Mouse (Mus musculus): Measurements from ENCODE around the gene Tent5c. TPM values are rescaled to one million over a fixed set of nuclear protein-coding genes. Genes with fewer than 3 reads are reported as not detected.
A peak's percentile ranks its signal among the peaks of the same experiment; 100 is the strongest.

Tent5c gene
- polyA plus RNA-seq, 1 experiment from 2014 or later, result 22.6 TPM

- Histone ChIP-seq H3K4me1 (peaks cover 2% of the 10 kb centered on the region; the same call in 1 of the 2 replicates), H3K36me3 (no peaks in the 10 kb centered on the region), H3K4me2 (peak overlapping the region; percentile 19; the same call in 1 of the 2 replicates), H3K9ac (no peak overlapping the region), H3K27me3 (replicated peaks) (peaks cover 8% of the 10 kb centered on the region; the same call in 1 of the 2 replicates), H3K4me3 (replicated peaks) (no peak overlapping the region), H3K27ac (peak overlapping the region; percentile 57; the same call in 1 of the 2 replicates), H3K9me3 (no peaks in the 10 kb centered on the region)
- peak; percentile 88 for ATAC-seq (ENCODE audit: insufficient read depth, low FRiP score, low read depth)
- 59% methylated on average over 5 of the region's 5 CpGs for WGBS
Measured at GRCm38 (mm10) chr3:100482971-100483610, 6.0 kb downstream of the Tent5c start.

GRCm38 (mm10) chr3:100482324-100482911, 6.7 kb downstream of the Tent5c start:
- ATAC-seq (ENCODE audit: insufficient read depth, low FRiP score, low read depth), result peak; percentile 79
- peak overlapping the region; percentile 19; the same call in 1 of the 2 replicates for H3K4me2 ChIP-seq
- H3K9me3 ChIP-seq, result no peaks in the 10 kb centered on the region
- no peaks in the 10 kb centered on the region for H3K4me1 ChIP-seq
- WGBS, result 46% methylated on average over 7 of the region's 7 CpGs
- H3K9ac ChIP-seq, result no peak overlapping the region
- H3K36me3 ChIP-seq, result no peaks in the 10 kb centered on the region
- peaks cover 8% of the 10 kb centered on the region; the same call in 1 of the 2 replicates for H3K27me3 ChIP-seq (replicated peaks)
- peak overlapping the region; percentile 57; the same call in 1 of the 2 replicates for H3K27ac ChIP-seq
- no peak overlapping the region for H3K4me3 ChIP-seq (replicated peaks)

GRCm38 (mm10) chr3:100480251-100481005, 8.7 kb downstream of the Tent5c start:
- no peak overlapping the region for H3K4me3 ChIP-seq (replicated peaks)
- H3K27me3 ChIP-seq (replicated peaks), result no peaks in the 10 kb centered on the region
- H3K9ac ChIP-seq, result no peak overlapping the region
- H3K27ac ChIP-seq, result no peak overlapping the region
- H3K4me2 ChIP-seq, result no peak overlapping the region
- 73% methylated on average over 7 of the region's 7 CpGs for WGBS
- no peak for ATAC-seq (ENCODE audit: insufficient read depth, low FRiP score, low read depth)
- no peaks in the 10 kb centered on the region for H3K4me1 ChIP-seq
- no peaks in the 10 kb centered on the region for H3K9me3 ChIP-seq
- no peaks in the 10 kb centered on the region for H3K36me3 ChIP-seq

GRCm38 (mm10) chr3:100474950-100475472, 14.1 kb downstream of the Tent5c start:
- H3K9ac ChIP-seq, result no peak overlapping the region
- WGBS, result 44% methylated on average over 8 of the region's 8 CpGs
- H3K27me3 ChIP-seq (replicated peaks), result no peaks in the 10 kb centered on the region
- H3K4me3 ChIP-seq (replicated peaks), result no peak overlapping the region
- ATAC-seq (ENCODE audit: insufficient read depth, low FRiP score, low read depth), result no peak
- H3K4me2 ChIP-seq, result no peak overlapping the region
- H3K36me3 ChIP-seq, result no peaks in the 10 kb centered on the region
- H3K4me1 ChIP-seq, result no peaks in the 10 kb centered on the region
- no peak overlapping the region for H3K27ac ChIP-seq
- H3K9me3 ChIP-seq, result no peaks in the 10 kb centered on the region

DNA sequence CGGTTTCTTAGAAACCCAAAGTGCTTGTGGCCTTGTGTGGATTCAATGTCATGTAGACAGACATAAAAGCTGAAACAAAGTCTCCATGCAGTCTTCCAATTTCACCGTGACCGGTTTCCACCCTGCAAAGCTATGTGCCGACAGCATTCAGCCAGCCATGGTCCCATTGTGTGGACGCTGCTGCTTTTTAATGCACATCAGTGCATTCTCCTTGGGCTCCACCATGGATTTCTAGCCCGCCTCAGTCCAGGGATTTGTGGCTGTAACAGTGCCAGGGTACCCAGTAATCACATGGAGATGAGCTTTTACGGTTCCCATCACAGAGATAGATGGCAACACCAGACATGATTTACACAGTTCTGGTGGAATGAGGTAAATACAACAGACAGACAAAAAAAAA, 14.6 kb downstream of the Tent5c start:
- 89% methylated on average over 7 of the region's 7 CpGs for WGBS
- H3K9me3 ChIP-seq, result no peaks in the 10 kb centered on the region
- no peaks in the 10 kb centered on the region for H3K4me1 ChIP-seq
- H3K36me3 ChIP-seq, result no peaks in the 10 kb centered on the region
- H3K4me3 ChIP-seq (replicated peaks), result no peak overlapping the region
- ATAC-seq (ENCODE audit: insufficient read depth, low FRiP score, low read depth), result no peak
- H3K9ac ChIP-seq, result no peak overlapping the region
- no peak overlapping the region for H3K27ac ChIP-seq
- no peak overlapping the region for H3K4me2 ChIP-seq
- no peaks in the 10 kb centered on the region for H3K27me3 ChIP-seq (replicated peaks)

- Histone ChIP-seq H3K4me1 (no peaks in the 10 kb centered on the region), H3K27me3 (replicated peaks) (no peaks in the 10 kb centered on the region), H3K36me3 (no peaks in the 10 kb centered on the region), H3K4me3 (replicated peaks) (no peak overlapping the region), H3K27ac (no peak overlapping the region), H3K4me2 (no peak overlapping the region), H3K9me3 (no peaks in the 10 kb centered on the region), H3K9ac (no peak overlapping the region)
- WGBS, result 90% methylated on average over 21 of the region's 21 CpGs
- ATAC-seq (ENCODE audit: insufficient read depth, low FRiP score, low read depth), result no peak
Measured at GRCm38 (mm10) chr3:100473146-100473545, 16.0 kb downstream of the Tent5c start.

DNA sequence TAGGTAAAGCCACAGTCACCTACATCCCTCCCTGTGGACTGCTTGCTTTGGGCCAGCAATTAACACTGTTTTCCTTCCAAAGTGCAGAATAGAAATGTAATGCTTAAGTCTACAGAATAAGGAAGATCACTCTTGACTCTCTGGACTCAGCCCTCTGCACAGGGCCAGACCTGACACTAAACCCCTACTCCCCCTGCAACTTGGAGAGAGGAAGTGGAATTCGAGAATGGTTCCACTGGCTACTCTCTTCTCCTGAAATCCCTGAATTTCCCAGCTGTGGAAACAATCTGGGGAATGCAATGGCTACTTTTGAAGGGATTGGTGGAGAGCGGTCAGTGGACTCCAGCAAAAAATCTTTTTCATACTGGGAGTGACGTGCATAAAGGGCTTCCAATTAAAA, 18.2 kb downstream of the Tent5c start:
- WGBS, result 67% methylated on average over 3 of the region's 3 CpGs

GRCm38 (mm10) chr3:100470101-100470500, 19.0 kb downstream of the Tent5c start:
- Histone ChIP-seq H3K27ac (no peak overlapping the region), H3K9me3 (no peaks in the 10 kb centered on the region), H3K4me2 (no peak overlapping the region), H3K4me3 (replicated peaks) (no peak overlapping the region), H3K9ac (no peak overlapping the region), H3K36me3 (no peaks in the 10 kb centered on the region), H3K27me3 (replicated peaks) (no peaks in the 10 kb centered on the region), H3K4me1 (no peaks in the 10 kb centered on the region)
- no peak for ATAC-seq (ENCODE audit: insufficient read depth, low FRiP score, low read depth)
- WGBS, result 66% methylated on average over 3 of the region's 3 CpGs

More for the DNA sequence above, 18.2 kb downstream of the Tent5c start:
- no peak for ATAC-seq (ENCODE audit: insufficient read depth, low FRiP score, low read depth)
- Histone ChIP-seq H3K4me3 (replicated peaks) (no peak overlapping the region), H3K4me1 (no peaks in the 10 kb centered on the region), H3K9me3 (no peaks in the 10 kb centered on the region), H3K36me3 (no peaks in the 10 kb centered on the region), H3K27ac (no peak overlapping the region), H3K4me2 (no peak overlapping the region), H3K9ac (no peak overlapping the region), H3K27me3 (replicated peaks) (no peaks in the 10 kb centered on the region)

GRCm38 (mm10) chr3:100466551-100466950, 22.6 kb downstream of the Tent5c start:
- peaks cover 2% of the 10 kb centered on the region; the same call in 1 of the 2 replicates for H3K4me1 ChIP-seq
- H3K9me3 ChIP-seq, result no peaks in the 10 kb centered on the region
- H3K27ac ChIP-seq, result no peak overlapping the region
- H3K4me3 ChIP-seq (replicated peaks), result no peak overlapping the region
- 81% methylated on average over 4 of the region's 4 CpGs for WGBS
- ATAC-seq (ENCODE audit: insufficient read depth, low FRiP score, low read depth), result no peak
- H3K4me2 ChIP-seq, result no peak overlapping the region
- no peaks in the 10 kb centered on the region for H3K36me3 ChIP-seq
- no peak overlapping the region for H3K9ac ChIP-seq
- no peaks in the 10 kb centered on the region for H3K27me3 ChIP-seq (replicated peaks)

DNA sequence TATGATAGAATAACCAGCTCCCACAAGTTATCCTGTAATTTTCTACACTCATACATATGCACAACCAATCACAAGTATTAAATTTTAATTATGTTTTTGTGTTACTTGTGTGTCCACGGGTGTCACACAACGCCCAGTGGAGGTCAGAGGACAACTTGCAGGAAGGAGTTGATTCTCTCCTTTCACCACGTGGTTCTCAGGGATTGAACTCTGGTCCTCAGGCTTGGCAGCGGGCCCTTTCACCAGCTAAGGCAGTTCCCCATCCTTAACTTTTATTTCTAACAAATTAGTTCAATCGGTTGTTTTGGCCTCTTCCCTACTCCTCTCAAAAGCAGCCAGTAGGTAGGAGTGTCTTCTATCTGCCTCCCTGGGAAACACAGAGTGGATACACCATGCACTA, 24.5 kb downstream of the Tent5c start:
- Histone ChIP-seq H3K27ac (0 out of 2 replicates have a peak overlapping the region, but pooled peaks have one; percentile 7), H3K27me3 (replicated peaks) (no peaks in the 10 kb centered on the region), H3K4me1 (peaks cover 2% of the 10 kb centered on the region; the same call in 1 of the 2 replicates), H3K9ac (no peak overlapping the region), H3K4me2 (no peak overlapping the region), H3K9me3 (no peaks in the 10 kb centered on the region), H3K4me3 (replicated peaks) (no peak overlapping the region), H3K36me3 (no peaks in the 10 kb centered on the region)
- no peak for ATAC-seq (ENCODE audit: insufficient read depth, low FRiP score, low read depth)
- 89% methylated on average over 5 of the region's 5 CpGs for WGBS

DNA sequence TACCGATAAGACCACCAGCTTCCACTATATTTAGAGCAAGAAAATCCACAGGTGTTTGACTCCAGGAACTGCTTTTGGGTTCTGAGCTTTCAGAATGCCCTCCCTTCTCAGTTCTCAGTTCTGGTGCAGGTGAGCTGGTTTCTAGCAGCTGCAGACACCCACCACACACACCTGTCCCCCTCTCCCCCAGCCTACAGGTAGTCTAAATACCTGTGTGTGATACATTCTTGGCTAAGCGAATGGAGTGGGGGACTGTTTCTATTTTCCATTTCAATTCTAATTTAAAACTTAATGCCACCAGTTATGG, 25.2 kb downstream of the Tent5c start:
- Histone ChIP-seq H3K4me2 (no peak overlapping the region), H3K27me3 (replicated peaks) (no peaks in the 10 kb centered on the region), H3K9ac (no peak overlapping the region), H3K27ac (no peak overlapping the region), H3K9me3 (no peaks in the 10 kb centered on the region), H3K4me1 (peaks cover 2% of the 10 kb centered on the region; the same call in 1 of the 2 replicates), H3K4me3 (replicated peaks) (no peak overlapping the region), H3K36me3 (no peaks in the 10 kb centered on the region)
- ATAC-seq (ENCODE audit: insufficient read depth, low FRiP score, low read depth), result no peak
- WGBS, result 55% methylated on average over 2 of the region's 2 CpGs
